Mouse (Mus musculus): Measurements from ENCODE around the gene Macrod2. TPM values are rescaled to one million over a fixed set of nuclear protein-coding genes. Genes with fewer than 3 reads are reported as not detected.

The Macrod2 gene
- polyA plus RNA-seq, 1 experiment from 2014 or later: 42.1 TPM

- Histone ChIP-seq H3K9me3 (ENCODE audit: control insufficient read depth, low read length) (no peaks in the 10 kb centered on the region), H3K27me3 (ENCODE audit: control insufficient read depth, insufficient read depth, low read length) (no peaks in the 10 kb centered on the region), H3K27ac (replicated peaks; ENCODE audit: low read depth, low read length) (no peak overlapping the region), H3K36me3 (ENCODE audit: control insufficient read depth, insufficient read depth, low read length) (no peaks in the 10 kb centered on the region), H3K4me1 (ENCODE audit: control insufficient read depth, insufficient read depth, low read length) (no peaks in the 10 kb centered on the region), H3K4me3 (ENCODE audit: low read depth, low read length) (no peak overlapping the region), H3K9ac (ENCODE audit: low read length) (no peak overlapping the region), H3K4me2 (ENCODE audit: low read depth, severe bottlenecking) (no peak overlapping the region)
- 86% methylated on average over 1 of the region's 1 CpGs for WGBS
- DNase-seq (ENCODE audit: low spot score) (no peak), ATAC-seq (ENCODE audit: insufficient number of reproducible peaks, low FRiP score, low TSS enrichment, low read depth) (no peak)
These were observed 885.7 kb downstream of the Macrod2 start for GRCm38 (mm10) chr2:141280817-141281216.

GRCm38 (mm10) chr2:141286110-141286747, 891.1 kb downstream of the Macrod2 start:
- H3K9ac ChIP-seq (ENCODE audit: low read length): no peak overlapping the region
- H3K4me3 ChIP-seq (ENCODE audit: low read depth, low read length): no peak overlapping the region
- ATAC-seq (ENCODE audit: insufficient number of reproducible peaks, low FRiP score, low TSS enrichment, low read depth) (no peak), DNase-seq (ENCODE audit: low spot score) (no peak)
- no peaks in the 10 kb centered on the region for H3K9me3 ChIP-seq (ENCODE audit: control insufficient read depth, low read length)
- no peaks in the 10 kb centered on the region for H3K36me3 ChIP-seq (ENCODE audit: control insufficient read depth, insufficient read depth, low read length)
- H3K4me1 ChIP-seq (ENCODE audit: control insufficient read depth, insufficient read depth, low read length): 0 out of 2 replicates have a peak, but pooled peaks cover 4% of the 10 kb centered on the region
- WGBS: 74% methylated on average over 7 of the region's 7 CpGs
- no peak overlapping the region for H3K27ac ChIP-seq (replicated peaks; ENCODE audit: low read depth, low read length)
- H3K4me2 ChIP-seq (ENCODE audit: low read depth, severe bottlenecking): no peak overlapping the region
- no peaks in the 10 kb centered on the region for H3K27me3 ChIP-seq (ENCODE audit: control insufficient read depth, insufficient read depth, low read length)

GRCm38 (mm10) chr2:141288494-141288893, 893.4 kb downstream of the Macrod2 start:
- ATAC-seq (ENCODE audit: insufficient number of reproducible peaks, low FRiP score, low TSS enrichment, low read depth) (no peak), DNase-seq (ENCODE audit: low spot score) (no peak)
- Histone ChIP-seq H3K9me3 (ENCODE audit: control insufficient read depth, low read length) (no peaks in the 10 kb centered on the region), H3K9ac (ENCODE audit: low read length) (no peak overlapping the region), H3K4me3 (ENCODE audit: low read depth, low read length) (no peak overlapping the region), H3K36me3 (ENCODE audit: control insufficient read depth, insufficient read depth, low read length) (no peaks in the 10 kb centered on the region), H3K27ac (replicated peaks; ENCODE audit: low read depth, low read length) (no peak overlapping the region), H3K4me2 (ENCODE audit: low read depth, severe bottlenecking) (no peak overlapping the region), H3K4me1 (ENCODE audit: control insufficient read depth, insufficient read depth, low read length) (0 out of 2 replicates have a peak, but pooled peaks cover 9% of the 10 kb centered on the region), H3K27me3 (ENCODE audit: control insufficient read depth, insufficient read depth, low read length) (no peaks in the 10 kb centered on the region)
- 55% methylated on average over 7 of the region's 7 CpGs for WGBS

GRCm38 (mm10) chr2:141289059-141289713, 894.1 kb downstream of the Macrod2 start:
- DNase-seq (ENCODE audit: low spot score): no peak
- Histone ChIP-seq H3K27me3 (ENCODE audit: control insufficient read depth, insufficient read depth, low read length) (no peaks in the 10 kb centered on the region), H3K4me1 (ENCODE audit: control insufficient read depth, insufficient read depth, low read length) (0 out of 2 replicates have a peak, but pooled peaks cover 9% of the 10 kb centered on the region), H3K27ac (replicated peaks; ENCODE audit: low read depth, low read length) (no peak overlapping the region), H3K4me3 (ENCODE audit: low read depth, low read length) (no peak overlapping the region), H3K9ac (ENCODE audit: low read length) (no peak overlapping the region), H3K36me3 (ENCODE audit: control insufficient read depth, insufficient read depth, low read length) (no peaks in the 10 kb centered on the region), H3K9me3 (ENCODE audit: control insufficient read depth, low read length) (no peaks in the 10 kb centered on the region), H3K4me2 (ENCODE audit: low read depth, severe bottlenecking) (no peak overlapping the region)
- no peak for ATAC-seq (ENCODE audit: insufficient number of reproducible peaks, low FRiP score, low TSS enrichment, low read depth)
- WGBS: 42% methylated on average over 2 of the region's 2 CpGs

- peak; percentile 64 for DNase-seq (ENCODE audit: low spot score)
- Histone ChIP-seq H3K4me1 (ENCODE audit: control insufficient read depth, insufficient read depth, low read length) (0 out of 2 replicates have a peak, but pooled peaks cover 7% of the 10 kb centered on the region), H3K27me3 (ENCODE audit: control insufficient read depth, insufficient read depth, low read length) (no peaks in the 10 kb centered on the region), H3K4me3 (ENCODE audit: low read depth, low read length) (no peak overlapping the region), H3K9ac (ENCODE audit: low read length) (no peak overlapping the region), H3K9me3 (ENCODE audit: control insufficient read depth, low read length) (no peaks in the 10 kb centered on the region), H3K27ac (replicated peaks; ENCODE audit: low read depth, low read length) (no peak overlapping the region), H3K36me3 (ENCODE audit: control insufficient read depth, insufficient read depth, low read length) (no peaks in the 10 kb centered on the region), H3K4me2 (ENCODE audit: low read depth, severe bottlenecking) (no peak overlapping the region)
- ATAC-seq (ENCODE audit: insufficient number of reproducible peaks, low FRiP score, low TSS enrichment, low read depth): peak; percentile 60; the same call in 1 of the 2 replicates
- 3% methylated on average over 3 of the region's 3 CpGs for WGBS
These were observed 897.7 kb downstream of the Macrod2 start for GRCm38 (mm10) chr2:141292847-141293246.

GRCm38 (mm10) chr2:141299168-141299567, 904.1 kb downstream of the Macrod2 start:
- WGBS: 71% methylated on average over 6 of the region's 6 CpGs
- Histone ChIP-seq H3K4me3 (ENCODE audit: low read depth, low read length) (no peak overlapping the region), H3K4me2 (ENCODE audit: low read depth, severe bottlenecking) (no peak overlapping the region), H3K4me1 (ENCODE audit: control insufficient read depth, insufficient read depth, low read length) (no peaks in the 10 kb centered on the region), H3K27ac (replicated peaks; ENCODE audit: low read depth, low read length) (no peak overlapping the region), H3K9me3 (ENCODE audit: control insufficient read depth, low read length) (no peaks in the 10 kb centered on the region), H3K36me3 (ENCODE audit: control insufficient read depth, insufficient read depth, low read length) (no peaks in the 10 kb centered on the region), H3K27me3 (ENCODE audit: control insufficient read depth, insufficient read depth, low read length) (no peaks in the 10 kb centered on the region), H3K9ac (ENCODE audit: low read length) (no peak overlapping the region)
- ATAC-seq (ENCODE audit: insufficient number of reproducible peaks, low FRiP score, low TSS enrichment, low read depth) (no peak), DNase-seq (ENCODE audit: low spot score) (no peak)

- 86% methylated on average over 2 of the region's 2 CpGs for WGBS
- H3K4me3 ChIP-seq (ENCODE audit: low read depth, low read length): no peak overlapping the region
- no peak for DNase-seq (ENCODE audit: low spot score)
- ATAC-seq (ENCODE audit: insufficient number of reproducible peaks, low FRiP score, low TSS enrichment, low read depth): no peak
- H3K9me3 ChIP-seq (ENCODE audit: control insufficient read depth, low read length): no peaks in the 10 kb centered on the region
- no peak overlapping the region for H3K9ac ChIP-seq (ENCODE audit: low read length)
- H3K27ac ChIP-seq (replicated peaks; ENCODE audit: low read depth, low read length): no peak overlapping the region
- no peak overlapping the region for H3K4me2 ChIP-seq (ENCODE audit: low read depth, severe bottlenecking)
- H3K27me3 ChIP-seq (ENCODE audit: control insufficient read depth, insufficient read depth, low read length): no peaks in the 10 kb centered on the region
- H3K36me3 ChIP-seq (ENCODE audit: control insufficient read depth, insufficient read depth, low read length): no peaks in the 10 kb centered on the region
- H3K4me1 ChIP-seq (ENCODE audit: control insufficient read depth, insufficient read depth, low read length): no peaks in the 10 kb centered on the region
These were observed 905.9 kb downstream of the Macrod2 start for GRCm38 (mm10) chr2:141301030-141301429.

- no peak overlapping the region for H3K27ac ChIP-seq (replicated peaks; ENCODE audit: low read depth, low read length)
- no peak overlapping the region for H3K4me2 ChIP-seq (ENCODE audit: low read depth, severe bottlenecking)
- no peak overlapping the region for H3K9ac ChIP-seq (ENCODE audit: low read length)
- H3K9me3 ChIP-seq (ENCODE audit: control insufficient read depth, low read length): no peaks in the 10 kb centered on the region
- H3K4me3 ChIP-seq (ENCODE audit: low read depth, low read length): no peak overlapping the region
- DNase-seq (ENCODE audit: low spot score) (no peak), ATAC-seq (ENCODE audit: insufficient number of reproducible peaks, low FRiP score, low TSS enrichment, low read depth) (no peak)
- no peaks in the 10 kb centered on the region for H3K27me3 ChIP-seq (ENCODE audit: control insufficient read depth, insufficient read depth, low read length)
- H3K36me3 ChIP-seq (ENCODE audit: control insufficient read depth, insufficient read depth, low read length): no peaks in the 10 kb centered on the region
- WGBS: 82% methylated on average over 3 of the region's 3 CpGs
- no peaks in the 10 kb centered on the region for H3K4me1 ChIP-seq (ENCODE audit: control insufficient read depth, insufficient read depth, low read length)
These were observed 913.3 kb downstream of the Macrod2 start for GRCm38 (mm10) chr2:141308406-141308805.
